Mouse (Mus musculus) adrenal gland, adult 8-10 months (tissue): ENCODE results near the gene Draxin. TPM values are rescaled to one million over a fixed set of nuclear protein-coding genes. Genes with fewer than 3 reads are reported as not detected.
A peak's percentile ranks its signal among the peaks of the same experiment; 100 is the strongest.
"Not testable (repeated sequence)": the region's sequence is repeated elsewhere in the genome, so short reads cannot be mapped to it uniquely, and the experiment has no call there.

Experiments used
- DNase-seq: peaks from one replicate; pipeline ENCODE4 v3.0.0; 2022
- total RNA-seq, 4 experiments: library from RNA; stranded (reverse); gene quantifications; 2 replicates each; pipeline ENCODE4 v1.2.4; 2022

Draxin gene
- total RNA-seq, 4 experiments from 2014 or later = 0.06 to 0.15 (median 0.12) TPM

DNA sequence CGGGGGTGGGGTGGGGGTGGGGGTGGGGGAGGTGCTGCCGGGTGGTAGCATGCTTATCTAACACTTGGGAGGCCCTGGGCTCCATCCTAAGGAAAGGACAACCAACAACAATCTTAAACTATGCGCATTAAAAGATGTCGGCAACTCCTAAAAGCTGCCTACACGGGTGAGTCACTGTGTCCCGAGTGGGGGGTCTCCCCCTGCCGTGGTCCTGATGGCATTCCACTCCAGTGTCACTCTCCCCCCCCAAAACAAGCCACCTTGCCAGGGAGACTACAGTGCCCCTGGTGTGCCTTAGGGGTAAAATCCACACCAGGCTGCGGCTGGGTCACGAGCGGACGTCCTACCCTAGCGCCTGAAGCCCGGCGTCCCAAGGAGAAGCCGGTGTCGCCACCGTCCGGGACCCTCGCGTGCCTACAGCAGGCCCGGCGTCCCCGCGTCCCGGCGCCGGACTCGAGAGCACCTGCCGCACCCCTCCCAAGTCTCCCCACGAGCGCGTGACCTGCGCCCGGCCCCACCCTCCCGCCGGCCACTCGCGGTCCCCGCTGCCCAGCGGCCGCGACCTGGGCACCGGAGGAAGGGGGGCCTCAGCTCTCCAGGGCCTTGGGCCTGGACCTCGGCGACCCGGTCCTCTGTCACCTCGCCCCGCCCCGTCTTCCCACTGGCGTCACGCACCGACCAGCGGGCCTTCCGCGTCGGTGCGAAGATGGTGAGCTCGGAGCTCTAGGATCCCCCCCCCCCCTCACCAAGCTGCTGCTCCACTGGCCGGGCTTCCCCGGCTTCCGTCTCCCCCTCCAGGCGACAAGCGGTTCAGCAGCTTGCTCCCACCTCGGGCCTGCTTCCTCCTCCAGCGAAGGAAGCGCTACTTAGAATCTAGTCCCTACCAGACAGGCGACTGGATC, 21.0 kb upstream of the Draxin start, which contains the start of gene Fbxo6:
Gene Fbxo6, minus strand, starts transcription at position 874 of the 902 bp plus-strand sequence.
- DNase-seq = peak; percentile 87

DNA sequence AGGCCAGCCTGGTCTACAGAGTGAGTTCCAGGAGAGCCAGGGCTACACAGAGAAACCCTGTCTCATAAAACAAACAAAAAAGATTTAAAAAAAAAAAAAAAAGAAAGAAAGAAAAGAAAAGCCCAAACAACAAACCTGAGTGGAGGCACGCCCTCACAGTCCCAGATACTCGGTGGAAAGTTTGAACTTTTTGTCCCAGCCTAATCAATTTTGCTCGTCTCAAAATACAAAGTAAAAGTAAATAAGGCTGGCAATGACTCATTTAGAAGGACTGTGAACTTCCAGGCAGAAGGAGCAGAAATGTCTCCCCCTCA, 20.4 kb upstream of the Draxin start:
- DNase-seq = no peak

DNA sequence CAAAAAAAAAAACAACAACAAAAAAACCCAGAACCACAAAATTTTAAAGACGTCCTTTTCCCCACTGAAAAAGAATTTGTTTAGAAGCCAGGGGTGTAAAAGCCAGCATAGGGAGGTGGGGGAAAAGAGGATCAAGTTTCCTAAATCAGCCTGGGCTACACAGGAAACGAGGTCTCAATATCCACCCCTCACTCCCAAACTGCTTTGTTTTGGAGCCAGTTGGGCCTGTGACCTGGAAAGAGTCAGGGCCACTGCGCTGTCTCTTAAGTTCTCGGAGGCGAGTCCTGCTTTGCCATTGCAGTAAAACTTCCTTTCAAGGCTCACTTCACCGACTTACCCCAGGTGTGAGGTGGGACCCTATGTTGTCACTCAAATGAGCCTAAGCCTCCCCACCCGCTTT, 19.7 kb upstream of the Draxin start:
- no peak for DNase-seq

DNA sequence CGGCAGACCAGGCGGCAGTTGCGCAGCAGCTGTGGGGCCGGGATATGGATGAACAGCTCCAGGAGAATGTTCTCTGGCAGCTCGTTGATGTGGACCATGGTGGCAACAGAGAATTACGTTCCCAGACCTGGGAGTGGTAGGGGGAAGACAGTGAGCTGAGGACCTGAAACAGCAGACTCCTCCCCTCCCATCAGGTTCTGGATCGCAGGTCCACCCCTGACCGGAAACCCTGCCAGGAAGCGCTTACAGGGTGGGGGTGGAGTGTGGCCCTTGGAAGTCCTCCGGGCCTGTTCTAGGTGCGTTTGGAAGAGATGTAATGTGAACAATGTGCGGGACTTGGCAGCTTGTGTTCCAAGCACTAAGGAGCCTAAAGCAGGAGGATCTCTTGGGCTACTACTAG, 19.0 kb upstream of the Draxin start:
- no peak for DNase-seq

DNA sequence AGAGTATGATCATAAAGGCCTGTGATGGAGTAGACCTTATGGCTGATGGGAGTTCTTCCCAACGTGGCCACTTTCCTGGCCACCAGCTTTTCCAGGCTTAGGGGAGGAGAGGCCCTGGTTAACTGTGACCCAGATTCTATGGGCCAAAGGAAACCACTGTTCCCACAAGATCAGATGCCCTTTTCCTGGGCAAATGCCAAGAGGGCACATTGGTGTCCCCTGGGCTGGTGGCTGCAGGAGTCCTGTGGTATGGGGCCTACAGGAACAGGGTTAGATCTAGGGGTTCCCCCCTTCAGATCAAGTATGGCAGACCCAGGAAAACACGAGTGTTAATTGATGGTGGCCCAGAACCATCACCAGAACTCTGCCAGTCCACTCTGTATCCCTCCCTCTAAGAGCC, 17.2 kb upstream of the Draxin start:
- DNase-seq = no peak

DNA sequence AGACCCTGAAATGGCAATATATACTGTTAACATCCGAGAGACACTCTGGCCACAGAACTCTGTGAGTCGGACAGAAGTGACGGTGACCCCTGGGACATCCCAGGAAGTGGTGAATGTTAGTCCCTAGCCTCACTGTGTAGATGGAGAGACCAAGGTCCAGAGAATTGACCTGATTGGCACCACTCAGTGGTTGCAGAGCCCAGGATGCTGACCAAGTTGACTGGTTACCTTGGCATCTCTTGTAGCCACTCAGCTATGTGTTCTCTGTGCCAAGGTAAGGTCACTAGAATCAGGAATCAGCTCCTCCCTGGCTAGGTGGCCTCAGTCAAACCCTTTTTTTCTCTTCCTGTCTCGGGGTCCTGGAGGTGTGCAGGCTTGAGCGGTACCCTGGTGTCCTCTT, 13.2 kb upstream of the Draxin start:
- DNase-seq = no peak

DNA sequence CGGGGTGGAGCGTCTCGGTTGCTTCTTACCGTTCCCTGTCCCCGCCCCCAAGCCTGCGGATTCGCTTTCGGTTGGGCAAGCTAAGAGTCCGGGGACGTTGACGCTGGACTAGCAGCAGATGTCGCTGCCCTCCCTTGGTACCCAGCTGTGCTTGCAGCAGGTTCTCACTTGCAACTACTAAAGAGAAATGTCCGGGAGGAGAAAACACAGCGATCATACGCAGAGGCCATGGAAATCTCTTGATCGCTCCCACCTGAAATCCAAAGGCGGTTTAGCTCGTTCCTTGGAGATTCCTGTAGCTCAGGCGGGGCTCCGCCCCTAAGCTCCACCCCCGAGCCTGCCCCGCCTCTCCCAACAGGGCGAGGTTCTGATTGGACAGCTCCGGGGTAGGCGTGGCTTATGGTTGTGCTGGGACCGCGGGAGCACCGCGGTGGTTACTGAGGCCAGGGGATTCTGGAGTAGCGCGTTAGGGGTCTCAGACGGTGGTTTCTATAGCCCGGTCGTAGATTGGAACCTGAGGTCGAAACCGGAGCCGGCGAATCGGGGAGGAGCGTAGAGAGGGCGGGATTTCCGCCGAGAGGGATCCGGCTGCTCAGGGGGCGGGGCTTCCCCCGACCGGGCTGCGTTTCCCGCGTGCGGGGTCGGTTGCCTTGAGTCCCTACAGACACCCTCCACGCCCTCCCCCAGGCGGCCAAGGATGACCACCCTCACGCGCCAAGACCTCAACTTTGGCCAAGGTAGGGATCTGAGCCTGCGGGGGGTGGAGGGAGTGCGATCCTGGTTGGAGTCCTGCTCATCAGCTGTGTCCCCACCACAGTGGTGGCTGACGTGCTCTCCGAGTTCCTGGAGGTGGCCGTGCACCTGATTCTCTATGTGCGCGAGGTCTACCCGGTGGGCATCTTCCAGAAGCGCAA, 9.9 kb upstream of the Draxin start:
- peak; percentile 91 for DNase-seq

DNA sequence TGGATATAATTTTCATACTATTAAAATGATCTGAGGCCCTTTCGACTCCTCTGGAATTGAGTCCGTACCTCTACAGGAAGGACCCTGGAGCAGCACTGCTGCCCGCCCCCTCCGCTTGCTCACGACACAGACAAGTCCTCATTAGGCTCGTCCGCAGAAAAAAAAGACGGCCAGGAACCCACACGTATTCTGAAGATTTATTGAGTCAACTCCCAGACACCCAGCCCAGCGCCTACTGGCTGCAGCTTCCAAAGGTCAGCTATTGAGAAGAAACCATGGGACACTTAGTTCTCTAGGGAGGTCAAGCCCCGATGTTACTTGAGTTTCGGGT, 9.2 kb upstream of the Draxin start:
- DNase-seq = no peak

DNA sequence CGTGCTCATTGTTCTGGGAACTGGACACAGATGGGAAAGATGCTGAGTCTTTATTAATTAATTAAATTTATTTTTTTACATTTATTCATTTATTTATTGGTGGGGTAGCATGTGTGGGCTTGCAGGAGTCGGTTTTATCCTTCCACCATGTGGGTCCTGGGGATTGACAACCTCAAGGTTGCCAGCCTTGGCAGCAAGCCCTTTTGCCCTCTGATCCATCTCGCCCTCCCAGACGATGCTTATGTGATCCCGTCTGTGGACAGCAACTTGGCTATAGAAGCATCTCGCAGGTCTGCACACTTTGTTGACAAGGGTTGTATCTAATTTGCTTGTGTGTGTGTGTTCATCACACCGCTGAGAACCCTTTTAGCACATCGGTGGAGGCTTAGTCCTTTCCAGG, 7.0 kb upstream of the Draxin start:
- DNase-seq = no peak

DNA sequence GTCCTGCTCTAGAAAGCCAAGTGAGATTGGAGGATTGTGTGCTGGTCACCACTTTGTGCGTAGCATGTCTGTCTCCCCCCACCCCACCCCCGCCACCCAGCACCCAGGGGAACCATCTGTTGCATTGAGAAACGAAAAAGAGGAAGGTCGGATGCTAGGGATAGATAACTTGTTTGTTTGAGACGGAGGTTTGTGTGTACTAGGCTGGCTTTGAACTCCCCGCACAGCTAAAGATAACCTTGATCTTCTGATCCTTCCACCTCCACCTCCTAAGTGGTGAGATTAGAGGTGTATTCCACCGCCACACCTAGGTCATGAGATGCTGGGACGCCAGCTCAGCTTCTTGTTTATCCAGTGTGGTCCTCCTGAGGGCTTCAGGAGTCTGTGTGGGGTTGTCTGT, 4.5 kb upstream of the Draxin start:
- DNase-seq = no peak

DNA sequence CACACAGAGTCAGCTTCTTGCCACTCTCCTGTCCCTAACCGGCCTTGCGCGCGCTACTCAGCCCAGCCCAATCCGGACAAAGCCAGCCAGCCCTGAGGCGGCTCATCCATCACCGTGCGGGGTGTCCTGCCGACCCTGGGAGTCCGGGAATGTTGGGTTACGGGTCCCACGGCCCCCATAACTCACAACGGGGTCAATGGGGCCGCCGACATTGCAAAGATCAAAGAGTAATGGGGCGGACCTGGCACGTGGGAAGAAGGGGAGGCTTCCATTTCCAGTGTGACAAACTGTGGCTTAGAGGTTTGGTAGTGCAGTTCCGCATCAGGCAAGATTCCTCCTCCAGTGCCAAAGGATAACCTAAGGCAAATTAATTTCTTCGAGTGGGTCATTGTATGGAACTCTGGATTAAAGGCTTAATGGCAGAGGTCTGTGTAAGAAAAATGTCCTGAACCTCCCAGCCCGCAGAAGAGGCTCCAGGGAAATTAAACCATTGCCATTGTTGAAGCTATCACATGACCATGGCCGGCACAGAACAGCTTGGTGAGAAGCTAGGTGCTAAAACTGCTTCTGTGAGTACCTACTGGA, 1.1 kb upstream of the Draxin start:
- DNase-seq = no peak

DNA sequence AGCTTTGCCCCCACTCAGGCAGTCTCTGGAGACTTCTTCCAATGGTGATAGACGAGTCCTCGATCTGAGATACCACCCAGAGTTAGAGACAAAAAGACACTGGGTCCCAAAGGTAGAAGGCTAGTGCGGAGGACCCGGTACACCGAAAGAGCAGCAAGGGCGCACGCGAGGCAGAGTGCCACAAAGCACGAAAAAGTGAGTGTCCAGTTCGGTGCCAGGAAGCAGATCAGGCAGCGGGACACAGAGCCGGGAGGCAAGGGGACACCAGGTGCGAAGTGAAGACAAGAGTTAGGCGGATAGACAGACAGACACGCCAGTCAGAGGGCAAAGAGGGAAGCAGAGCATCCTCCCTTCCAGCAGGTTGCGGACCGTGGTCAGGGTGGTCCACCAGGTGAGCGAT, 365 bp downstream of the Draxin start, which contains the start of gene Mad2l2:
Gene Mad2l2, plus strand, starts transcription at position 252 of the 400 bp plus-strand sequence.
- DNase-seq = no peak

DNA sequence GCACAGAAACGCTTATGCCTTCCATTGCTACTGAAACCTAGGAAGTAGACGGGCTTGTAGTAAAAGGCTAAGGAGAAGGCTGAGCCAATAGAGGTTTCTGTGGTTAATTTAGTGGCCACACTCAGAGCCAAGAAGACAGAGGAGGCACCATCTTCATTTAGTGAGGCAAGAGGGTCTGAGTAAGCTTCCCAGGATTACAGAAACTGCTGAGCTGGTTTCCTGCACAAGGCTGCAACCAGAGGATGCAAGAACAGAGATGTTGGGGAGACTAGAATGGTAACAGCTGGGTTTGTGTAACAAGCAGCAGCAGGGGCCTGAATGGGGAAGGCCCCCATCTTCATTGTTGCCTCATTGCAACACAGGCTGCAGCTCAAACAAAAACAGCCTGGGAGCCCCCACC, 1.8 kb downstream of the Draxin start:
- DNase-seq = no peak

DNA sequence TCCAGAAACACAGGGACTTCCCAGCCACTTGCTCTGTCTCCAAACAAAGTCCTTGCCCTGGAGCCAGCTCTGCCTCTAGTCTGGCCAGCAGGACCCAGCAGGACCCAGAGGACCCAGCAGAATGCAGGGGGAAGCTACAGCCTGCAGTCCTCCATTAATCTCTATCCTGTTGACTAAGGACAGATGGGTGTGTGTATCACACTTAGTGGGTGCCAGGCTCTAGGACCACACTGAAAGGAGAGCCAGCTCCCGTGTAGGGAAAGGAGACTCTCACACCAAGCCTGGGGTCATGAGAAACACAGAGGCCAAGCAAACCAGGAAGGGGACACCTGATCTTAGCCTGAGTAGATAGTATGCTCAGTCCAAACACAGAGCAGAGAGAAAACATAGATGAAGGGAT, 2.3 kb downstream of the Draxin start:
- DNase-seq = no peak

DNA sequence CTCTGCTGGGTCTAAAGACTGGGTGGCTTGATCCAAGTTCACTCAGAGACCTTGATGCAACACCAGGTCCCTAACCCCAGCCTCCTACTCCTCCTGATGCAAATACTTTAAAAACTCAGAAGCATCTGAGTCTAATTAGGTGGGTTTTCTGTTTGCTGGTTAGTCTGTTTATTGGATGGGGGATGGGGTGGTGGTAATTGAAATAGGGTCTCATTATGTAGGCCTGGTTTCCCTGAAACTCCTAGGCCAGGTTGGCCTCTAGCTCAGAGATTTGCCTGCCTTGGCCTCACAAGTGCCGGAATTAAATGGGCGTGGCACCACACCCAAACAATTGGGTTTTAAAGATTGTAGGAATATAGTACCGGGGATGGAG, 7.8 kb downstream of the Draxin start:
- no peak for DNase-seq

DNA sequence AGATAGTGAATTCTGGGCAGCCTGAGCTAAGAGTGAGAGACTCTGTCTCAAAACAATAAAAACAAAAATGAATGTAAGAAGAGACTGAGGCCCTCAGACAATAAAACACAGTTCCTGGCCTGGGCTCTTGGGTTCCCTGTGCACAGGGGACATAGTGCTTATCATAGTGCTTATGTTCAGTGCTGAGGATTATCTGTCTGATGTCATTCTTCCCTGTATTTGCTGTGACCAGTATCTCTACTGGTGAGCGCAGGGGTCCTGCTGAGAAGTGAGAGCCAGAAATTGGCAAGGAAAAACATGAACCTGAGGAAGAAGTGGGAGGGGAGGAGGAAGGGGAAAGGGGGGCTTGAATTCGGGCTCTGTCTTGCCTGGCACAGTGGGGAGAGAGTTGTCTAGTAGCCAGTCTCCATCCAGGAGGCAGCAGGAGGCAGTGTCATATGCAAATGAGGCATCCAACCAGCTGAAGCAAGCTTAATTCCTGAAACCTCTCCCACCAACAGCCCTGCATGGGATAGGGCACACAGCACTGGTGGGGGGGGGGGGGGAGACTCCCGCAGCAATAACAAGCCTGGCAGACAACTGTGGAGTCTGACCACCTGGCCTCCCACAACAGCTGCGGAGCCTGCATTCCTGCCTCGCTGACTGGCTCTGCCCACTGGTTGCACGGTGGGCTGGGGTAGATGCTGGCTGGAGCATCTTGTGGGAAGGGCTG, 8.4 kb downstream of the Draxin start:
- DNase-seq = no peak

DNA sequence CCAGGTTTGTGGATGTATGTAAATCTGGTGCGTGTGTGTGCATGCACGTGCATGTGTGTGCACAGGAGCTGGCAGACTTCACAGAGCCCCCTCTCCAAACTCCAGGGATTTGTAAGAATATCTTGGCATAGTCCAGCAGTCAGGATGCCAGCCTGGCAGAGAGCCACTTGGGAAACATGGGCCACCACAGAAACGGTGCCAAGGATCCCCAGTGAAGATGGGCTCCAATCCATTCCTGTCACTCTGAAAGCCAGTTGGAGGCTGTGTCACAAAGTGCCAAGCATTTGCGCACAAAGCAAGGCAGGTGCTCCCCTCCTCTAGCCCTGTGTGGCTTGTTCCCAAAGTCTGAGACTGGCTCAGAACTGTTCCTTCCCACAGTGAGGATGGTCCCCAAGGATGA, 9.1 kb downstream of the Draxin start:
- DNase-seq = no peak

DNA sequence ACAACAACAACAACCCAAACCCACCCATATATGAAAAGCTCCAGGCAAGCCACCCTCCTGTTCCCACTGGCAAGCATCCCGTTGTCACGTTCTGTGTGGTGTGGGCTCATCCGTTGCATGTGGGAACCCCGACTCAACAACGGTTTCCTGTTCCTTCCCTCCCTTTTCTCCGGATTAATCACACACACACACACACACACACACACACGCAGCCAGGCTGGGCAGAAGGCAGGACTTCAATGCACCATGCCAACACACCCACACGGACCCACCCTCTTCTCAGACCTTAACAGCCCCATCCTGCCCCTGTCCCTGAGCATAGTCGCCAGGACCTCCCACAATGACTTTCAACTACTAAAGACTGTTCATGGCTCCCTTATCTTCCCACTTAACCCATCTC, 9.9 kb downstream of the Draxin start:
- DNase-seq = no peak

DNA sequence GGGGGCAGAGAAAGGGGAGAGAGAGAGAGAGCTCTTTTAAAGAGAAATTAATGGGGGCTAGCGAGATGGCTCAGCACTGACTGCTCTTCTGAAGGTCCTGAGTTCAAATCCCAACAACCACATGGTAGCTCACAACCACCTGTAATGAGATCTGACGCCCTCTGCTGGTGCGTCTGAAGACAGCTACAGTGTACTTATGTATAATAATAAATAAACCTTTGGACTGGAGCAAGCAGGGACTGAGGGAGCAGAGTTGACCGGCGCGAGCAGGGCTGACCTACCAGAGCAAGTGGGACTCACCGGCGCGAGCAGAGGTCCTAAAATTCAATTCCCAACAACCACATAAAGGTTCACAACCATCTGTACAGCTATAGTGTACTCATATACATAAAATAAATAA, 10.9 kb downstream of the Draxin start:
- not testable (repeated sequence) for DNase-seq

DNA sequence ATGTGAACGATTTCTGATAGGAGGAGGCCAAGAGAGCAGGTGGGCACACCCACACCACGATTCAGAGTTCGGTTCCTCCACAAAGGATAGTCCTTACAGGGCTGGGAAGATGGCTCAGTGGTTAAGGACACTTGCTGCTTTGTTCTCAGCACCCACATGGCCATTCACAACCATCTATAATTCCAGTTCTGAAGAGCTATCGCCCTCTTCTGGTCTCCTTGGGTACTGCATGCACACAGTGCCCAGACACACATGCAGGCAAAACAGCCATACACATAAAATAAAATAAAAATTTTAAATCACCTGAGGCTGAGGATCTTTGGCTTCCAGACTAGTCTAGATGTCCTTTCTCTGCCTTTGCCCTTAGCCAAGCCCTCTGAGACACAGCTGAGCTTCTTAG, 13.1 kb downstream of the Draxin start:
- DNase-seq = no peak

DNA sequence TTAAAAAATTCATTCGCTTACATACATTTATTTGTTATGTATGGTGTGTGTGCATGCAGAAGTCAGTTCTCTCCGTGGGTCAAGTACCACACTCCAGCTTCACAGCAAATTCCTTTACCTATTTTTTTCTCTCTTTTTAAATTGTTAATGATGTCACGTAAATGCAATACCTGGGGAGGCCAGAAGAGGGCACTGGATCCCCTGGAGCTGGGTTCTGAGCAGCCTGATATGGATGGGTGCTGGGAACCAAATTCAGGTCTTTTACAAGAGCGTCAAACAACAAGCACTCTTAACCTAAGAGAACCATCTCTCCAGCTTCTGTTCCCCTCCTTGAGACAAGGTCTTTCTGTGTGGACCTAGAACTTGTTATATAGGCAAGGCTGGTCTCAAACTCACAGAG, 13.8 kb downstream of the Draxin start:
- DNase-seq = no peak

DNA sequence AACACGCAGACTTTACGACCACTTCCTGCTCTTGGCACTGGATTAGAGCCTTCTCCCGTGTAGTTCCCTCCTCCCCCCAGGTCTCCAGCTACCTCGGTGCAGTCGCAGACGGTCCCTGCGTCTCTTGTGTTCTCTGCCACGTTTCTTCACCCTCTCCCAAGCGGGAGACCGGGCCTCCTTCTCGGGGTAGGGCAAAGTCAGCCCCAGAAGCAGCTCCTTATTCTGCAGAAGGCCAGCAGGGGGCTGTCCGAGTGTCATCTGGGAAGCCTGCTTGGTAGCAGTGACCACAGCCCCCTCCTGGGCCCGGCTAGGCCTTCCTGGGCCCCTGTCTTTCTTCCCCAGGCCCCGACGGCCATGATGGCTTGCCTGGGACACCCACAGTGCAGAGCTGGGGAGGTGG, 15.0 kb downstream of the Draxin start:
- DNase-seq = no peak
